9 mouse cellular contexts compared by ENCODE assay signal in genomic region chr17:46287678-46288095, GRCm38 (mm10). TPM values are rescaled to one million over a fixed set of nuclear protein-coding genes. Genes with fewer than 3 reads are reported as not detected.
DNase-seq lines count a peak whose midpoint lies in the region; ATAC-seq lines count a peak whose summit lies in the region.
"Had no signal": no experiment of that assay in that cellular context is flagged by ENCODE, and none has a peak within 500 bp of the region (broad histone marks: within the 10 kb centered on the region; RNA-seq: fewer than 3 reads in every experiment).

No protein-coding gene starts in this region.

- H3K4me2 ChIP-seq in embryonic facial prominence, embryonic 11.5 days (ENCODE audit: low read depth, low read length) = no peak overlapping the region
- H3K4me2 ChIP-seq in limb, embryonic 11.5 days (ENCODE audit: low read depth, severe bottlenecking) = no peak overlapping the region
- H3K4me2 ChIP-seq: neural tube, embryonic 12.5 days had no signal

- intact Hi-C loops in left cerebral cortex, postnatal 25 days (cut with DNase I) = no loop called here

- no peak overlapping the region for H3K4me3 ChIP-seq in embryonic facial prominence, embryonic 11.5 days (ENCODE audit: low read depth, low read length)
- H3K4me3 ChIP-seq in limb, embryonic 11.5 days (ENCODE audit: low read depth, low read length) = no peak overlapping the region
- H3K4me3 ChIP-seq: neural tube, embryonic 12.5 days had no signal

- H3K9ac ChIP-seq in embryonic facial prominence, embryonic 11.5 days (replicated peaks; ENCODE audit: low read length) = no peak overlapping the region
- H3K9ac ChIP-seq in limb, embryonic 11.5 days (ENCODE audit: low read length) = peak overlapping the region; percentile 17; the same call in 1 of the 2 replicates
- H3K9ac ChIP-seq: neural tube, embryonic 12.5 days had no signal

- WGBS in embryonic facial prominence, embryonic 11.5 days = 55% methylated on average over 11 of the region's 11 CpGs
- WGBS in limb, embryonic 11.5 days = 55% methylated on average over 11 of the region's 11 CpGs

- H3K27me3 ChIP-seq in embryonic facial prominence, embryonic 11.5 days (ENCODE audit: control insufficient read depth, insufficient read depth, low read length) = no peaks in the 10 kb centered on the region
- H3K27me3 ChIP-seq in limb, embryonic 11.5 days (ENCODE audit: control insufficient read depth, insufficient read depth, low read length) = no peaks in the 10 kb centered on the region
- H3K27me3 ChIP-seq: neural tube, embryonic 12.5 days had no signal

- 0 out of 2 replicates have a peak overlapping the region, but pooled peaks have one; percentile 44 for H3K27ac ChIP-seq in embryonic facial prominence, embryonic 11.5 days (replicated peaks; ENCODE audit: low read depth, low read length)
- H3K27ac ChIP-seq in limb, embryonic 11.5 days (replicated peaks; ENCODE audit: low read depth, low read length) = peak overlapping the region; percentile 42; the same call in 1 of the 2 replicates
- H3K27ac ChIP-seq: neural tube, embryonic 12.5 days had no signal

- 0 out of 2 replicates have a peak, but pooled peaks have one; percentile 10 for ATAC-seq in embryonic facial prominence, embryonic 11.5 days (replicated peaks; ENCODE audit: insufficient number of reproducible peaks, low FRiP score, low TSS enrichment, low read depth)
- ATAC-seq in limb, embryonic 11.5 days (ENCODE audit: insufficient number of reproducible peaks, low FRiP score, low TSS enrichment, low read depth) = no peak
- no peak for ATAC-seq in cerebellum, adult (ENCODE audit: insufficient number of reproducible peaks, low FRiP score, low TSS enrichment)

- no peaks in the 10 kb centered on the region; the same call in 1 of the 2 replicates for H3K4me1 ChIP-seq in embryonic facial prominence, embryonic 11.5 days (ENCODE audit: control insufficient read depth, insufficient read depth, low read length)
- peaks cover 2% of the 10 kb centered on the region; the same call in 1 of the 2 replicates for H3K4me1 ChIP-seq in limb, embryonic 11.5 days (ENCODE audit: control insufficient read depth, insufficient read depth, low read length)

- no peaks in the 10 kb centered on the region for H3K9me3 ChIP-seq in embryonic facial prominence, embryonic 11.5 days (replicated peaks; ENCODE audit: control insufficient read depth, low read length)
- H3K9me3 ChIP-seq in limb, embryonic 11.5 days (ENCODE audit: control insufficient read depth, low read length) = no peaks in the 10 kb centered on the region
- H3K9me3 ChIP-seq: neural tube, embryonic 12.5 days had no signal

- DNase-seq in embryo, embryonic 10.5 days (ENCODE audit: low spot score) = peak; percentile 55
- DNase-seq in embryo, embryonic 10 days (ENCODE audit: low spot score) = no peak
- DNase-seq in embryonic facial prominence, embryonic 11.5 days (ENCODE audit: low spot score) = peak; percentile 81
- DNase-seq in heart, postnatal 4 days = peak; percentile 83
- DNase-seq in limb, embryonic 11.5 days (ENCODE audit: low spot score) = peak; percentile 47
- no peak for DNase-seq in layer of hippocampus, adult 8-10 months (ENCODE audit: low spot score in 2 of 2)
- no peak for DNase-seq in left cerebral cortex, postnatal 25 days (ENCODE audit: low spot score in 2 of 2)

- H3K36me3 ChIP-seq in embryonic facial prominence, embryonic 11.5 days (replicated peaks; ENCODE audit: control insufficient read depth, insufficient read depth, low read depth, low read length) = no peaks in the 10 kb centered on the region
- no peaks in the 10 kb centered on the region for H3K36me3 ChIP-seq in limb, embryonic 11.5 days (ENCODE audit: control insufficient read depth, insufficient read depth, low read length)
- H3K36me3 ChIP-seq: neural tube, embryonic 12.5 days had no signal

RNA-seq across cellular contexts. Expression of gene Tjap1, which starts 4.9 kb away (rescaled TPM):
- polyA plus RNA-seq in embryonic facial prominence, embryonic 11.5 days (2014; fragmentation: Nextera tagmentation; extraction: Ambion mirVana) = 38.5 and 43.7 TPM in 2 replicates
- 10 to 100 TPM; 55.0 to 59.0 TPM for total RNA-seq in heart, postnatal 4 days (2021)
- 53.1 and 54.3 TPM in 2 replicates for polyA plus RNA-seq in limb, embryonic 11.5 days (2014; fragmentation: Nextera tagmentation; extraction: Ambion mirVana)
- 10 to 100 TPM; 38.3 to 60.4 (median 48.0) TPM for total RNA-seq in layer of hippocampus, adult 8-10 months (2022)
- total RNA-seq in left cerebral cortex, postnatal 25 days (2021) = 10 to 100 TPM; 43.9 to 44.9 TPM

RNA-seq across cellular contexts. Expression of gene Dlk2, which starts 9.5 kb away (rescaled TPM):
- polyA plus RNA-seq in embryonic facial prominence, embryonic 11.5 days (2014; fragmentation: Nextera tagmentation; extraction: Ambion mirVana) = 1.2 and 2.0 TPM in 2 replicates
- total RNA-seq in heart, postnatal 4 days (2021) = 1 to 10 TPM in 1 of 2 experiments, under 1 TPM in 1; 0.95 to 1.1 TPM
- 1.1 and 1.3 TPM in 2 replicates for polyA plus RNA-seq in limb, embryonic 11.5 days (2014; fragmentation: Nextera tagmentation; extraction: Ambion mirVana)
- total RNA-seq in layer of hippocampus, adult 8-10 months (2022) = 10 to 100 TPM; 41.3 to 51.6 (median 41.8) TPM
- 10 to 100 TPM; 57.3 to 61.6 TPM for total RNA-seq in left cerebral cortex, postnatal 25 days (2021)

RNA-seq across cellular contexts. Expression of gene Lrrc73, which starts 34.4 kb away (rescaled TPM):
- polyA plus RNA-seq in embryonic facial prominence, embryonic 11.5 days (2014; fragmentation: Nextera tagmentation; extraction: Ambion mirVana) = 0.89 and 1.2 TPM in 2 replicates
- under 1 TPM; 0.81 to 0.90 TPM for total RNA-seq in heart, postnatal 4 days (2021)
- polyA plus RNA-seq in limb, embryonic 11.5 days (2014; fragmentation: Nextera tagmentation; extraction: Ambion mirVana) = 0.69 and 0.72 TPM in 2 replicates
- 10 to 100 TPM; 55.1 to 62.2 (median 58.1) TPM for total RNA-seq in layer of hippocampus, adult 8-10 months (2022)
- 10 to 100 TPM; 72.9 to 79.7 TPM for total RNA-seq in left cerebral cortex, postnatal 25 days (2021)

RNA-seq across cellular contexts. Expression of gene Yipf3, which starts 39.8 kb away (rescaled TPM):
- 55.3 and 63.2 TPM in 2 replicates for polyA plus RNA-seq in embryonic facial prominence, embryonic 11.5 days (2014; fragmentation: Nextera tagmentation; extraction: Ambion mirVana)
- 10 to 100 TPM; 64.6 TPM for total RNA-seq in heart, postnatal 4 days (2021)
- polyA plus RNA-seq in limb, embryonic 11.5 days (2014; fragmentation: Nextera tagmentation; extraction: Ambion mirVana) = 64.0 and 76.9 TPM in 2 replicates
- total RNA-seq in layer of hippocampus, adult 8-10 months (2022) = 10 to 100 TPM; 78.5 to 96.9 (median 84.1) TPM
- 10 to 100 TPM; 95.5 to 95.9 TPM for total RNA-seq in left cerebral cortex, postnatal 25 days (2021)

RNA-seq across cellular contexts. Expression of gene Polr1c, which starts 39.8 kb away (rescaled TPM):
- polyA plus RNA-seq in embryonic facial prominence, embryonic 11.5 days (2014; fragmentation: Nextera tagmentation; extraction: Ambion mirVana) = 121 and 127 TPM in 2 replicates
- total RNA-seq in heart, postnatal 4 days (2021) = 10 to 100 TPM; 26.2 to 30.5 TPM
- 123 and 124 TPM in 2 replicates for polyA plus RNA-seq in limb, embryonic 11.5 days (2014; fragmentation: Nextera tagmentation; extraction: Ambion mirVana)
- 10 to 100 TPM; 35.5 to 42.5 (median 39.4) TPM for total RNA-seq in layer of hippocampus, adult 8-10 months (2022)
- 10 to 100 TPM; 33.9 to 35.5 TPM for total RNA-seq in left cerebral cortex, postnatal 25 days (2021)

Comparison
In these comparisons a context has a peak if more than half of its experiments do, and no peak if none do; other contexts are left out.
1. DNase-seq: peak in embryo, embryonic 10.5 days (single experiment), embryonic facial prominence, embryonic 11.5 days (single experiment), heart, postnatal 4 days (single experiment) and limb, embryonic 11.5 days (single experiment); none in embryo, embryonic 10 days (single experiment), layer of hippocampus, adult 8-10 months (0 of 2) and left cerebral cortex, postnatal 25 days (0 of 2).
2. RNA of gene Dlk2, which starts 9.5 kb away (total RNA-seq): 57.3 to 61.6 TPM in left cerebral cortex, postnatal 25 days and 41.3 to 51.6 TPM in layer of hippocampus, adult 8-10 months; 0.95 to 1.1 TPM in heart, postnatal 4 days; every median in the first group is over 10 times any median in the second.
3. RNA of gene Lrrc73, which starts 34.4 kb away (total RNA-seq): 72.9 to 79.7 TPM in left cerebral cortex, postnatal 25 days and 55.1 to 62.2 TPM in layer of hippocampus, adult 8-10 months; 0.81 to 0.90 TPM in heart, postnatal 4 days; every median in the first group is over 10 times any median in the second.